Mouse (Mus musculus): ENCODE measurements around the gene Mroh8.
A peak's percentile ranks its signal among the peaks of the same experiment; 100 is the strongest.

Gene Mroh8

GRCm38 (mm10) chr2:157279416-157279800 is at the start of gene Mroh8:
Gene Mroh8, minus strand, starts transcription at chr2:157279549.
- no peak for DNase-seq (ENCODE audit: low spot score)

- no peak for DNase-seq (ENCODE audit: low spot score)
Observed at GRCm38 (mm10) chr2:157328570-157328969, 49.2 kb upstream of the Mroh8 start.

DNA sequence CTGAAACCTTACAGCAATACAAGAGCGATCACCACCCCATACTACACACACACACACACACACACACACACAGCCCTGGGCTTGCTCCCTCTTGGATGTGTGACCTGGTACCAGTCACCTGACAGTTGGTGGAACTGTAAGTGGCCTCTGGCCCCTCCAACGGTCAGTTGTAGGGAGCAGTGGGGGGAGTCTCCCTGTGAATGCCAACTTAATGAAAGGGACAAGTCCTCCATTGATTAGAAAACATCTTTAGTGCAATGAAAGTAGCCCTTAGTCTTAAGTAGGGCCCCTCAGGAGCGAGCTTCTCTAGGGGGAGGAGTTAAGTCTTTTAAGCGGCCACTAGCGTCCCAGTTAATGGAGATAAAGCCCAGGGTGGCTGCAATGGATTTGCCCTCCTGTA is 48.8 kb upstream of the Mroh8 start:
- DNase-seq (ENCODE audit: low spot score) = no peak

DNA sequence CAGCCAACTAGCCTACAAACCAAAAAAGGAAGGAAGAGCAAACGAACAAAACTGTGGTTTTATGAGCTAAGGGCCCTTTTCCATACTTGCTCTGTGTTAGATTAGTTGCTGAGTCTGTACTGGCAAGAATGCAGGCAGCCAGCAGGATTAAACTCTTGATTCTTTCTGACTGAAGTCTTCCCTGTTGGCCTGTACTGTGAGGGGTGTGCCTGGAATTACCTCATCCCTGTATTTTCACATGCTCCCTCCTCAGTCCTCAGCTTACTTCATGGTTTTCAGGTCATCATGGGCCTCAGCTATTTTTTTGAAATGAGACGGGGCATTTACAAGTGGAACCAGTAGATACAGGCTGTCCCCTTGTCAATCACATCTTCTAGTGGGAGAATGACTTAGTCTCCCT is 45.9 kb upstream of the Mroh8 start:
- no peak for DNase-seq (ENCODE audit: low spot score)

GRCm38 (mm10) chr2:157322029-157322766 is 42.8 kb upstream of the Mroh8 start:
- no peak for DNase-seq (ENCODE audit: low spot score)

- DNase-seq (ENCODE audit: low spot score) = no peak
Observed at GRCm38 (mm10) chr2:157320886-157321285, 41.5 kb upstream of the Mroh8 start.

GRCm38 (mm10) chr2:157320135-157320534 is 40.8 kb upstream of the Mroh8 start:
- no peak for DNase-seq (ENCODE audit: low spot score)

DNA sequence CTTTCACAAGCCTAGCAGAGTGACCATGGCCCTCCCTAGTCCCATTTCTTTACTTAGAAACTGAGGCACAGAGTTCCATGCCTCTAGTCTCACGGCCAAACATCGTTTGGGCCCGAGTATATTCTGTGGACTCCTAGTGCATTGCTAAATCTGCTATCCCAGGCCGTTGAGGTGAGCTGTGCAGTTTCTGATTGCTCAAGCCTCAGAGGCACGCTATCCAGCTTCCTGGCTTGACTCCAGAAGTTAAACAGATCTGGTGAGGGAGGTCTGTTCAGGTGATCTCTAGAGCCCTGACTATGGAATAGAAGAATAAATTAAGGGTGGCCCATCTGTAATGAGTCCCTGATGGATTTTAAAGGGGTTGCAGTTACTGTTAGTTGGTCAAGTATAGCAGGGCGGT is 37.9 kb upstream of the Mroh8 start:
- DNase-seq (ENCODE audit: low spot score) = no peak

- DNase-seq (ENCODE audit: low spot score) = no peak
Observed at GRCm38 (mm10) chr2:157316358-157316933, 37.1 kb upstream of the Mroh8 start.

GRCm38 (mm10) chr2:157315486-157315885 is 36.1 kb upstream of the Mroh8 start:
- DNase-seq (ENCODE audit: low spot score) = no peak

- DNase-seq (ENCODE audit: low spot score) = no peak
Observed at GRCm38 (mm10) chr2:157314310-157314709, 35.0 kb upstream of the Mroh8 start.

- DNase-seq (ENCODE audit: low spot score) = no peak
Observed at GRCm38 (mm10) chr2:157313718-157314117, 34.4 kb upstream of the Mroh8 start.

- DNase-seq (ENCODE audit: low spot score) = no peak
Observed at GRCm38 (mm10) chr2:157310963-157311637, 31.8 kb upstream of the Mroh8 start.

DNA sequence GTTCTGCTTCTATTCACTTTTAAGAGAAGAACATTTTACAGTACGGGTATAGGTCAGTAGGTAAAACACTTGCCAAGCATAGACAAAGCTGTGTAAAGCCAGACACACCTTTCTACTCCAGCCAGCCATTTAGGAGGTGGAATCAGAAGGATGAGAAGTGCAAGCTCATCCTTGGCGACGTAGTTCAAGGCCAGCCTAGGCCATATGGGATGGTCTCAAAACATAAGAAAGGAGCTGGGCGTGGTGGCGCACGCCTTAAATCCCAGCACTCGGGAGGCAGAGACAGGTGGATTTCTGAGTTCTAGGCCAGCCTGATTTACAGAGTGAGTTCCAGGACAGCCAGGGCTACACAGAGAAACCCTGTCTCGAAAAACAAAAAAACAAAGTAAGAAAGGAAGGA is 30.3 kb upstream of the Mroh8 start:
- DNase-seq (ENCODE audit: low spot score) = no peak

DNA sequence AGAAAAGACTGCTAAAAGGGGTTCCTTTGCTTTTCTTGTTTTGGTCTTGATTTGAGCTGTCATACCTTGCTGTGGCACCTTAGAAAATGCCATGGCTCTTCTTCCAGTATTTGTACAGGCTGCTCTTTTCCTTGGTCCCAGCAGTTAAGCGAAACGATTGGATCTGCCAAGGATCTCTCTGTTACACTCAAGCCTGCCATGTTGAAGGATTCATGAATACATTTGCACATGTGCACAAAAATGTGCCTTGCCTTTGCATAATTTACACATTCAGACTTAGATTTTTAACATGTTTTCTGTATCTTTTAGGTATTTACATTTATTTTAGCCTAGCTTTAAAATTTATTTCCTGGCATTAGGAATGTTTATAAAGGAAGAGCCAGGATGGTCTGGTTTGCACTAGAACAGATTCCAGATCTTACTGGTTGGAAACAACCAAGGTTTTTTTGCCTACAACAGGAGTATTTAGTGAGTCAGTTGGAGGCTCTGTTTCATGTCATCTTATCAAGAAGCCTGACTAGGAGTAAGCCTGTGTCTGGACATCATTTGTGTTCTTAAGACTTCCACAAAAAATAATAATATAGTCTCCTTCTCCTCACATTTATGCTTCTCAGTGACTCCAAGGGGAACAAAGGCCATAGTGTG is 29.0 kb upstream of the Mroh8 start:
- no peak for DNase-seq (ENCODE audit: low spot score)

DNA sequence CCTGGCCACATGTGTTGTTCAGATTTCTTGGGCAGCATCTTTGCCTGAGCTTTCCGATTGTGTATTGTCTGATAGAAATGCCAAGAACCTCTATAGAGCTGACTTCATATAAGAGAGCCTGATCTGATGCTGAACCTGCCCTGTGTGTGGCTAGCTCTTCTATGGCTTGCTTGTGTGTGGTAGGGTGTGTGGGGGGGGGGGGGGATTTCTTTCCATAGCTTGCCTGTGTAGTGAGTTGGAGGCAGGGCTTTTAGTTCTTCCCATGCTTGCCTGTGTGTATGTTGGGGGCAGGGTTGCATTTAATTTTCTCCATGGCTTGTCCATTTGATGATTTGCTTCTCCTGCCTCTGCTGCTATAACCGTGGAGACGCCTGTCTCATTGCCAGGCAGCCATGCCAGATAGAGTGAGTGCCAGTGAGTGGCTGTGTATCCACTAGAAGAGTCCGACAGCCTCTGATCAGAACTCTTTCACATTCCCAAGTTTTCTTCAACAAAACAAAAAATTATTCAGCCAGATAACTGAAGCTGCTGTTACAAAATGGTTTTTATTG is 28.4 kb upstream of the Mroh8 start:
- DNase-seq (ENCODE audit: low spot score) = no peak

- no peak for DNase-seq (ENCODE audit: low spot score)
Observed at GRCm38 (mm10) chr2:157306091-157307032, 27.0 kb upstream of the Mroh8 start.

DNA sequence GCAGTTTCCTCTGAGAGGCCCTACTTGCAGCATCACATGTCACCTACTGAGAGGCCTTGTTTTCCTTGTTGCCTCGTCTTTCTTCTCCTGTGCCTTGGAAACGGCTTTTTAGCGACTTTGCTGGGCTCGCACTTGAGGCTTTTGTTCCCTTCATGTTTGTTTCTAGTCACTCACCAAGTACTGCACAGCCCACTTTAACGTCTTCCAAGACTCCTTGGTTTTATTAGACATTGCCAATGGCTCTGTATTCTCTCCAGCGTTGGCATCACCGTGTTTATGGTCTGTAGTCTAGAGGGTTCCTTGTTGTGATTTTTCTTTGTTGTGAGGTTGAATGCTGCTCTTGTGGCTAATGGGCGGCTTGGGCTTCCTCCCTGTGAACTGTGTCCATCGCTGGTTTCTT is 23.7 kb upstream of the Mroh8 start:
- no peak for DNase-seq (ENCODE audit: low spot score)

GRCm38 (mm10) chr2:157300051-157300450 is 20.7 kb upstream of the Mroh8 start:
- no peak for DNase-seq (ENCODE audit: low spot score)

- no peak for DNase-seq (ENCODE audit: low spot score)
Observed at GRCm38 (mm10) chr2:157296105-157296689, 16.8 kb upstream of the Mroh8 start.

DNA sequence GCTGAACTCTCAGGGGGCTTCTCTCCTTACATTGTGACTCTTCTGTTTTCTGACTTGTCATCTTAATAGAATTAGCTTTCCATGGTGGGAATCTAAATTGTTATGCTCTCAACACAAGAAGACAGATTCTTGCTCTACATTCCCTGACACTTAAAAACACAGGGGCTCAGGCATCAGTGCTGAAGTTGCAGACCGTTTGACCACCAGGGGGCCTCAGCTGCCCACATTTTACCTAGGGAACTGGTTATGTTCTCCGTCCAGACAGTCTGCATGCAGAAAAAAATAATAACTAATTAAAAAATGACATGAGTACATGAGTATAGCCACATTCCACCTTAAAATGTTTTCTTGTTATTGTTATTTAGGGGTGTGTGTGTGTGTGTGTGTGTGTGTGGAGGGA is 12.7 kb upstream of the Mroh8 start:
- peak; percentile 51 for DNase-seq (ENCODE audit: low spot score)
